Mouse (Mus musculus) midbrain, embryonic 15.5 days (tissue): ENCODE results near the gene Dhx32. TPM values are rescaled to one million over a fixed set of nuclear protein-coding genes. Genes with fewer than 3 reads are reported as not detected.
"Not testable (repeated sequence)": the region's sequence is repeated elsewhere in the genome, so short reads cannot be mapped to it uniquely, and the experiment has no call there.

Experiments
- ATAC-seq: fragments of 200-750 bp; cut with Nextera tagmentation; replicated peaks from 2 replicates; pipeline ENCODE4 v1.8.0; 2017; ENCODE audit warnings: moderate TSS enrichment
- H3K27ac ChIP-seq: fragments of 300-500 bp; sonication (generic); 2 replicates; pipeline ENCODE4 v1.5.1; 2015; ENCODE audit warnings: mild to moderate bottlenecking, inconsistent platforms
- H3K27me3 ChIP-seq: fragments of 300-500 bp; sonication (generic); replicated peaks from 2 replicates; pipeline ENCODE4 v1.6.1; 2015; ENCODE audit warnings: inconsistent platforms
- H3K36me3 ChIP-seq: fragments of 300-500 bp; sonication (generic); replicated peaks from 2 replicates; pipeline ENCODE4 v1.6.1; 2015; ENCODE audit warnings: inconsistent platforms
- H3K4me1 ChIP-seq: fragments of 300-500 bp; sonication (generic); 2 replicates; pipeline ENCODE4 v1.6.1; 2015; ENCODE audit warnings: inconsistent platforms
- H3K4me2 ChIP-seq: fragments of 300-500 bp; sonication (generic); 2 replicates; pipeline ENCODE4 v1.6.1; 2015; ENCODE audit warnings: inconsistent platforms, mild to moderate bottlenecking, moderate library complexity
- H3K4me3 ChIP-seq: fragments of 300-500 bp; sonication (generic); 2 replicates; pipeline ENCODE4 v1.5.1; 2015; ENCODE audit warnings: mild to moderate bottlenecking, inconsistent platforms
- H3K9ac ChIP-seq: fragments of 300-500 bp; sonication (generic); 2 replicates; pipeline ENCODE4 v1.6.1; 2015; ENCODE audit warnings: mild to moderate bottlenecking, inconsistent platforms
- H3K9me3 ChIP-seq: fragments of 300-500 bp; sonication (generic); 2 replicates; pipeline ENCODE4 v1.6.1; 2016; ENCODE audit warnings: inconsistent platforms
- WGBS: fragments of 180-500 bp; shearing (Covaris S2); methylation state at CpG from one replicate; pipeline ENCODE4 v1.1.7; 2015; ENCODE audit warnings: mixed read lengths; 5-methylcytosine and 5-hydroxymethylcytosine counted together
- polyA plus RNA-seq: library from polyadenylated mRNA; unstranded; fragments of >200 nt; fragmentation: Nextera tagmentation; extraction: Ambion mirVana; gene quantifications from 2 replicates; pipeline ENCODE4 v1.2.1, GENCODE M21; 2015

Gene Dhx32
- polyA plus RNA-seq, 1 experiment from 2014 or later: 42.6 TPM

DNA sequence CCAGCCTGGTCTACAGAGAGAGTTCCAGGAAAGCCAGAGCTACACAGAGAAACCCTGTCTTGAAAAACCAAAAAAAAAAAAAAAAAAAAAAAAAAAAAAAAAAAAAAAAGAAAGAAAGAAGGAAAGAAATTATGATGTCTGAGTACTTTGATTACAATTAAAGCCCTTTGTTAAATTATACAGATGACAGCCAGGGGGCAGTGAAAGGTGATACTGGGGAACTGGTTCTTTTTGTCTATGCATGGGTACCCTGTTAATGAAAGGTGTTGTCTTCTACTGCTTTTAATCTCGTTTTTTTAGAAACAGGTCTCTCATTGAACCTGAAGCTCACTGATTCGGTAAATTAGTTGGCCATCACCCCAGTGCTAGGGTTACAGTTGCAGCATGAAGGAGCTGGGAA lies 75.2 kb downstream of the Dhx32 start:
- no peak overlapping the region for H3K4me3 ChIP-seq
- no peak overlapping the region for H3K27ac ChIP-seq
- 87% methylated on average over 2 of the region's 2 CpGs for WGBS
- H3K4me2 ChIP-seq: no peak overlapping the region
- H3K9me3 ChIP-seq: no peaks in the 10 kb centered on the region
- H3K36me3 ChIP-seq: 0 out of 2 replicates have a peak, but pooled peaks cover 4% of the 10 kb centered on the region
- no peaks in the 10 kb centered on the region for H3K27me3 ChIP-seq
- H3K4me1 ChIP-seq: peaks cover 18% of the 10 kb centered on the region
- no peak for ATAC-seq
- no peak overlapping the region for H3K9ac ChIP-seq

DNA sequence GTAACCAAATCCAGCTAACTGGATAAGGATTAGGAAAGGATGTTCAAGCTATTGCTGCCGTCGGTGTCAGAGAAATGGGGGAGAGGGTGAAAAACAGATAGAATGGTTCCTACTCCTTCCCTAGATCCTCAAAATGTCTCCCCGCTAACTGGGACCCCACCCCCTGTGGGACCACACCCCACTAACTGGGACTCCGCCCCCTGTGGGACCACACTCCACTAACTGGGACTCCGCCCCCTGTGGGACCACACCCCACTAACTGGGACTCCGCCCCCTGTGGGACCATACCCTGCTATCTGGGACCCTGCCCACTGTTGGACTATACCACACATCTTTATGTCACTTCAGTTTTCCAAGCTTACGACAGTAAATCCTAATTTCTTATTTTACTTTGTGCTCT lies 78.6 kb downstream of the Dhx32 start:
- H3K4me3 ChIP-seq: no peak overlapping the region
- WGBS: 94% methylated on average over 7 of the region's 7 CpGs
- 0 out of 2 replicates have a peak, but pooled peaks cover 6% of the 10 kb centered on the region for H3K36me3 ChIP-seq
- no peak for ATAC-seq
- no peak overlapping the region for H3K9ac ChIP-seq
- H3K9me3 ChIP-seq: no peaks in the 10 kb centered on the region
- H3K27me3 ChIP-seq: no peaks in the 10 kb centered on the region
- peaks cover 5% of the 10 kb centered on the region for H3K4me1 ChIP-seq
- H3K4me2 ChIP-seq: no peak overlapping the region
- no peak overlapping the region for H3K27ac ChIP-seq

- H3K27ac ChIP-seq: no peak overlapping the region
- 96% methylated on average over 10 of the region's 10 CpGs for WGBS
- H3K4me3 ChIP-seq: no peak overlapping the region
Observed at GRCm38 (mm10) chr7:133702333-133702732, 80.2 kb downstream of the Dhx32 start.

DNA sequence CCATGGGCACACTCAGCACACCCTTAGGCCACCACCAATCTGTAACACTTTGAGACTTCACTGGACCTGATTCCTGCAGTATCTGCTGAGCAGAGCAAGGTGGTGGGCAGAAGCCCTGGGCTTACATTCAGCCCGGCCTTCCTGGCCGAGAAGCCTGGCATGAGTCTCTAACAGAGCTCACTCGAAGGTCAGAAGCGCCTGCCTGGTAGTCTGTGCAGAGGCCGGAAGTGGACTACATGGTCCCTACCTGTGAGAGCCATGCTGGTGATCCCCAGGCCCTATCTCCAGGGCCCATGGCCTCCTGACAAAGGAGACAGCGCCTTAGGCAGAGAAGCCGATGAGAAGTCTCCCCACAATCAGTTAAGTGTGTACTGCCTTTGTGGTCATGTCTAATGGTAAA lies 81.2 kb downstream of the Dhx32 start:
- 98% methylated on average over 7 of the region's 7 CpGs for WGBS

More at GRCm38 (mm10) chr7:133702333-133702732, 80.2 kb downstream of the Dhx32 start:
- Histone ChIP-seq H3K4me1 (no peaks in the 10 kb centered on the region), H3K9me3 (no peaks in the 10 kb centered on the region), H3K4me2 (no peak overlapping the region), H3K27me3 (no peaks in the 10 kb centered on the region), H3K36me3 (0 out of 2 replicates have a peak, but pooled peaks cover 6% of the 10 kb centered on the region), H3K9ac (no peak overlapping the region)
- no peak for ATAC-seq

DNA sequence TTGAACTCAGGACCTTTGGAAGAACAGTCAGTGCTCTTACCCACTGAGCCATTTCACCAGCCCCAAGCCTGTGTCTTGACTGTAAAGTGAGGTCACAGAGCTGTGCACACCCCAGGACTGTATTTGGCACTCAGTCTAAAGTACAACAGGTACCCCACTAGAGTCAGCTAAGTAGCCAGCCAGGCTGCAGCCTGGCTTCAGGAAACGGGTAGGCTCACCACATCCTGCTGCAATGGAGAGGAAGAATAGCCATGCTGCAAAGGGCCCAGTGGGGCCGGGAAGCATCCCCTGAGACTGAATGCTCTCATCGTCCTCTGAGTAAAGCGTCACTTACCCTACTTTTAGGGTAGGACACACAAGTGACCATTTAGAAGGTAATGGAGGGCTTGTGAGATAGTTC lies 82.6 kb downstream of the Dhx32 start:
- no peaks in the 10 kb centered on the region for H3K27me3 ChIP-seq
- H3K4me3 ChIP-seq: no peak overlapping the region
- H3K27ac ChIP-seq: no peak overlapping the region
- H3K36me3 ChIP-seq: peaks cover 9% of the 10 kb centered on the region; the same call in 1 of the 2 replicates
- H3K9me3 ChIP-seq: no peaks in the 10 kb centered on the region
- no peak overlapping the region for H3K9ac ChIP-seq
- 88% methylated on average over 4 of the region's 4 CpGs for WGBS
- H3K4me1 ChIP-seq: no peaks in the 10 kb centered on the region
- ATAC-seq: no peak
- H3K4me2 ChIP-seq: no peak overlapping the region

More for the DNA sequence above, 81.2 kb downstream of the Dhx32 start:
- no peak overlapping the region for H3K27ac ChIP-seq
- H3K27me3 ChIP-seq: no peaks in the 10 kb centered on the region
- peaks cover 9% of the 10 kb centered on the region; the same call in 1 of the 2 replicates for H3K36me3 ChIP-seq
- H3K4me2 ChIP-seq: no peak overlapping the region
- H3K4me1 ChIP-seq: no peaks in the 10 kb centered on the region
- no peak overlapping the region for H3K4me3 ChIP-seq
- no peak overlapping the region for H3K9ac ChIP-seq
- no peak for ATAC-seq
- no peaks in the 10 kb centered on the region for H3K9me3 ChIP-seq

- peaks cover 9% of the 10 kb centered on the region; the same call in 1 of the 2 replicates for H3K36me3 ChIP-seq
- no peak overlapping the region for H3K4me3 ChIP-seq
- ATAC-seq: no peak
- H3K9me3 ChIP-seq: no peaks in the 10 kb centered on the region
- no peak overlapping the region for H3K27ac ChIP-seq
- no peak overlapping the region for H3K9ac ChIP-seq
- no peaks in the 10 kb centered on the region for H3K4me1 ChIP-seq
- WGBS: 81% methylated on average over 12 of the region's 12 CpGs
- no peaks in the 10 kb centered on the region for H3K27me3 ChIP-seq
- H3K4me2 ChIP-seq: no peak overlapping the region
Observed at GRCm38 (mm10) chr7:133698021-133698709, 84.4 kb downstream of the Dhx32 start.

DNA sequence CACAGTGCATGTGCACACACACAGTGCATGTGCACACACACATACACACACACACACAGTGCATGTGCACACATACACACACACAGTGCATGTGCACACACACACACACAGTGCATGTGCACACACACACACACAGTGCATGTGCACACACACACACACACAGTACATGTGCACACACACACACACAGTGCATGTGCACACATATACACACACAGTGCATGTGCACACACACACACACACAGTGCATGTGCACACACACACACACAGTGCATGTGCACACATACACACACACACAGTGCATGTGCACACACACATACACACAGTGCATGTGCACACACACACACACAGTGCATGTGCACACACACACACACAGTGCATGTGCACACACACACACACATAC lies 96.9 kb downstream of the Dhx32 start:
- H3K36me3 ChIP-seq: peaks cover 24% of the 10 kb centered on the region
- H3K4me1 ChIP-seq, ATAC-seq, H3K9me3 ChIP-seq, H3K9ac ChIP-seq, H3K4me3 ChIP-seq, H3K27ac ChIP-seq, H3K27me3 ChIP-seq, H3K4me2 ChIP-seq: not testable (repeated sequence)

GRCm38 (mm10) chr7:133684701-133685100 lies 97.8 kb downstream of the Dhx32 start:
- Histone ChIP-seq H3K4me1 (no peaks in the 10 kb centered on the region), H3K36me3 (peaks cover 16% of the 10 kb centered on the region), H3K9ac (no peak overlapping the region), H3K4me2 (no peak overlapping the region), H3K27ac (no peak overlapping the region), H3K27me3 (no peaks in the 10 kb centered on the region), H3K4me3 (no peak overlapping the region), H3K9me3 (peaks cover 5% of the 10 kb centered on the region; the same call in 1 of the 2 replicates)
- WGBS: 96% methylated on average over 6 of the region's 6 CpGs
- ATAC-seq: no peak

DNA sequence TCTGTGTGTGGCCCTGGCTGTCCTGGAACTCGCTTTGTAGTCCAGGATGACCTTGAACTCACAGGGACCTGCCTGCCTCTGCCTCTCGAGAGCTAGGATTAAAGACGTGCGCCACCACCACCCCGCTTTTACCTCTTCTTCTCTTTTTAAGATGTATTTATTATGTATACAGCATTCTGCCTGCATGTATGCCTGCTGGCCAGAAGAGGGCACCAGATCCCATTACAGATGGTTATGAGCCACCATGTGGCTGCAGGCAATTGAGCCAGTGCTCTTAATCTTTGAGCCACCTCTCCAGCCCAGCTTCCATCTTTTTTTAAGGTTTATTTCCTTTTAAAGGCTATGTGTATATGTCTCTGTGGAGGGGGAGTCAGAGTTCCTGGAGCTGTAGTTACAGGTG lies 98.4 kb downstream of the Dhx32 start:
- H3K27ac ChIP-seq: no peak overlapping the region
- no peak overlapping the region for H3K9ac ChIP-seq
- H3K9me3 ChIP-seq: peaks cover 5% of the 10 kb centered on the region; the same call in 1 of the 2 replicates
- 75% methylated on average over 5 of the region's 5 CpGs for WGBS
- no peak overlapping the region for H3K4me3 ChIP-seq
- no peaks in the 10 kb centered on the region for H3K4me1 ChIP-seq
- H3K27me3 ChIP-seq: no peaks in the 10 kb centered on the region
- peaks cover 11% of the 10 kb centered on the region for H3K36me3 ChIP-seq
- ATAC-seq: no peak
- H3K4me2 ChIP-seq: no peak overlapping the region

DNA sequence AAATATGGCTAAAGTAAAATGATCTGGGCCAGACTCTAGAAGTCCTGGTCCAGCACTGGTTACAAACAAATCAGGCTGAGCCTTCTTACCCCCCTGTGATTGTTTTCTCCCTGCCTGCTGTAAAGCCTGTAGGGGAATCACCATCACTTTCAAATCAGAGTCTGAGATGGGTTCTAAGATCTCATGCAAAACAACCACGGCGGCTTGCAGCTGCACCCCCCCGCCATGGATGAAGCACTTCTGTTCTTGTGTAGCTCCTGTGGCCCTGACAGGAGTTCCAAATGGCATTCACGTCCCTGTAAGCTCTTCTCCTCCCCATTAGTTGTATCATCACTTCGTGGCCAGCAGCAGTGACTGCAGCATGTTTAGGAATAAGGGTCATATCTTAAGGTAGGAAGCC lies 98.9 kb downstream of the Dhx32 start:
- Histone ChIP-seq H3K4me1 (no peaks in the 10 kb centered on the region), H3K9me3 (peaks cover 5% of the 10 kb centered on the region; the same call in 1 of the 2 replicates), H3K27ac (no peak overlapping the region), H3K27me3 (no peaks in the 10 kb centered on the region), H3K4me2 (no peak overlapping the region), H3K4me3 (no peak overlapping the region), H3K9ac (no peak overlapping the region), H3K36me3 (peaks cover 6% of the 10 kb centered on the region)
- 94% methylated on average over 5 of the region's 5 CpGs for WGBS
- no peak for ATAC-seq

DNA sequence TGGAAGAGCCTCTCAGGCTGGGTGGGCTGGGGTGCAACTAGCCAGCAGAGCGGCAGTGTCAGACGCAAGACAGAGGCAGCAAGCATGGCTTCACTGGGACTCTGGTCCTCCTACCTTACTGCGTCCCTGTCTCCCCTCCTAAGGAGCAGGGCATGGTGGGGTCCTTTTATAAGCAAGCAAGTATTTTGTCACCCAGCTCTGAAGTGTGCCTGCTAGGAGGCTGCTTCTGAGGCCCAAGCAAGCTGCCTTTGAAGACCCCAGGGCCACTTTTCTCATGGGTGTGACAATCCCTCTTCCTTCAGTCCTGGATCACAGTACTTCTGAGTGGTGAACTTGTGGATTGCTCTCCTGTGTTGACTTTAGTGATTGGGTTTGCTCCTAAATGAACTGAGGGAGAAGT lies 102.6 kb downstream of the Dhx32 start, which contains the start of gene Mmp21:
TSS of gene Mmp21 (minus strand) at position 101 of the 400 bp plus-strand sequence.
- Histone ChIP-seq H3K4me1 (no peaks in the 10 kb centered on the region), H3K4me2 (no peak within 1 kb of the TSS), H3K9me3 (no peaks in the 10 kb centered on the region), H3K27me3 (no peaks in the 10 kb centered on the region), H3K4me3 (no peak within 1 kb of the TSS), H3K36me3 (no peaks in the 10 kb centered on the region; the same call in 1 of the 2 replicates), H3K9ac (no peak within 1 kb of the TSS), H3K27ac (no peak within 1 kb of the TSS)
- ATAC-seq: no peak
- 94% methylated on average over 3 of the region's 3 CpGs for WGBS

GRCm38 (mm10) chr7:133679439-133679838 lies 103.1 kb downstream of the Dhx32 start:
- no peaks in the 10 kb centered on the region; the same call in 1 of the 2 replicates for H3K36me3 ChIP-seq
- no peaks in the 10 kb centered on the region for H3K4me1 ChIP-seq
- no peaks in the 10 kb centered on the region for H3K27me3 ChIP-seq
- no peak overlapping the region for H3K27ac ChIP-seq
- no peak overlapping the region for H3K9ac ChIP-seq
- H3K4me3 ChIP-seq: no peak overlapping the region
- ATAC-seq: no peak
- WGBS: 72% methylated on average over 4 of the region's 4 CpGs
- no peak overlapping the region for H3K4me2 ChIP-seq
- no peaks in the 10 kb centered on the region for H3K9me3 ChIP-seq

- ATAC-seq: no peak
- H3K36me3 ChIP-seq: no peaks in the 10 kb centered on the region
- H3K4me3 ChIP-seq: no peak overlapping the region
- no peaks in the 10 kb centered on the region for H3K27me3 ChIP-seq
- H3K9ac ChIP-seq: no peak overlapping the region
- no peaks in the 10 kb centered on the region for H3K9me3 ChIP-seq
- H3K27ac ChIP-seq: no peak overlapping the region
- H3K4me1 ChIP-seq: no peaks in the 10 kb centered on the region
- WGBS: 89% methylated on average over 8 of the region's 8 CpGs
- H3K4me2 ChIP-seq: no peak overlapping the region
Observed at GRCm38 (mm10) chr7:133678716-133679115, 103.8 kb downstream of the Dhx32 start.
